Mouse (Mus musculus) brown adipose tissue, adult 24 weeks (tissue): ENCODE measurements around the gene Sema4d. TPM values are rescaled to one million over a fixed set of nuclear protein-coding genes. Genes with fewer than 3 reads are reported as not detected.
"Not testable (repeated sequence)": the region's sequence is repeated elsewhere in the genome, so short reads cannot be mapped to it uniquely, and the experiment has no call there.

ENCODE experiments used
- H3K27ac ChIP-seq: fragments of 200-500 bp; replicated peaks from 2 replicates; pipeline ENCODE4 v1.5.1; 2012; ENCODE audit warnings: low read depth, mild to moderate bottlenecking, low read length
- H3K4me1 ChIP-seq: fragments of 200-500 bp; 2 replicates; pipeline ENCODE4 v1.6.1; 2012; ENCODE audit warnings: low read length, mixed read lengths; ENCODE audit not compliant: control insufficient read depth, insufficient read depth, insufficient read length
- H3K4me3 ChIP-seq: fragments of 200-500 bp; 2 replicates; pipeline ENCODE4 v1.5.1; 2012; ENCODE audit warnings: low read depth, mild to moderate bottlenecking, low read length, moderate library complexity; ENCODE audit not compliant: insufficient read depth
- polyA plus RNA-seq: library from polyadenylated mRNA; stranded (reverse); fragments of >200 nt; gene quantifications from 2 replicates; pipeline ENCODE4 v1.2.4, GENCODE M21; 2012; ENCODE audit not compliant: missing spikeins, insufficient read depth, insufficient read length

Sema4d gene
- polyA plus RNA-seq, 1 experiment: 1.0 TPM

- Histone ChIP-seq H3K4me1 (no peaks in the 10 kb centered on the region), H3K27ac (no peak overlapping the region), H3K4me3 (no peak overlapping the region)
These were observed 114.9 kb downstream of the Sema4d start for GRCm38 (mm10) chr13:51678687-51679086.

- Histone ChIP-seq H3K27ac (no peak overlapping the region), H3K4me1 (no peaks in the 10 kb centered on the region), H3K4me3 (no peak overlapping the region)
These were observed 115.8 kb downstream of the Sema4d start for GRCm38 (mm10) chr13:51677630-51678185.

- Histone ChIP-seq H3K27ac (no peak overlapping the region), H3K4me1 (no peaks in the 10 kb centered on the region), H3K4me3 (no peak overlapping the region)
These were observed 116.5 kb downstream of the Sema4d start for GRCm38 (mm10) chr13:51677041-51677440.

GRCm38 (mm10) chr13:51676641-51677040, 116.9 kb downstream of the Sema4d start:
- H3K4me3 ChIP-seq: no peak overlapping the region
- H3K4me1 ChIP-seq: no peaks in the 10 kb centered on the region
- H3K27ac ChIP-seq: no peak overlapping the region

- H3K27ac ChIP-seq, H3K4me1 ChIP-seq, H3K4me3 ChIP-seq: not testable (repeated sequence)
These were observed 125.4 kb downstream of the Sema4d start for GRCm38 (mm10) chr13:51668195-51668594.

GRCm38 (mm10) chr13:51663561-51663960, 130.0 kb downstream of the Sema4d start:
- no peak overlapping the region for H3K27ac ChIP-seq
- no peak overlapping the region for H3K4me3 ChIP-seq
- no peaks in the 10 kb centered on the region for H3K4me1 ChIP-seq

GRCm38 (mm10) chr13:51659573-51659972, 134.0 kb downstream of the Sema4d start:
- no peak overlapping the region for H3K27ac ChIP-seq
- no peak overlapping the region for H3K4me3 ChIP-seq
- no peaks in the 10 kb centered on the region for H3K4me1 ChIP-seq

GRCm38 (mm10) chr13:51658094-51658493, 135.5 kb downstream of the Sema4d start:
- Histone ChIP-seq H3K4me3 (no peak overlapping the region), H3K4me1 (no peaks in the 10 kb centered on the region; the same call in 1 of the 2 replicates), H3K27ac (no peak overlapping the region)

GRCm38 (mm10) chr13:51656516-51657235, 136.9 kb downstream of the Sema4d start:
- H3K27ac ChIP-seq: no peak overlapping the region
- no peaks in the 10 kb centered on the region; the same call in 1 of the 2 replicates for H3K4me1 ChIP-seq
- no peak overlapping the region for H3K4me3 ChIP-seq

GRCm38 (mm10) chr13:51653961-51654360, 139.6 kb downstream of the Sema4d start:
- H3K4me3 ChIP-seq: no peak overlapping the region
- H3K4me1 ChIP-seq: no peaks in the 10 kb centered on the region; the same call in 1 of the 2 replicates
- H3K27ac ChIP-seq: no peak overlapping the region

GRCm38 (mm10) chr13:51653159-51653558, 140.4 kb downstream of the Sema4d start:
- H3K4me3 ChIP-seq: no peak overlapping the region
- no peak overlapping the region for H3K27ac ChIP-seq
- H3K4me1 ChIP-seq: no peaks in the 10 kb centered on the region; the same call in 1 of the 2 replicates

GRCm38 (mm10) chr13:51651408-51652064, 142.0 kb downstream of the Sema4d start, which contains the start of gene Secisbp2:
TSS of gene Secisbp2 (plus strand) at chr13:51651697.
- Histone ChIP-seq H3K4me1 (no peaks in the 10 kb centered on the region; the same call in 1 of the 2 replicates), H3K27ac (peak within 1 kb of the TSS; percentile 86), H3K4me3 (peak within 1 kb of the TSS; percentile 96)

GRCm38 (mm10) chr13:51649740-51650139, 143.8 kb downstream of the Sema4d start:
- Histone ChIP-seq H3K4me1 (no peaks in the 10 kb centered on the region; the same call in 1 of the 2 replicates), H3K4me3 (no peak overlapping the region), H3K27ac (no peak overlapping the region)

- no peaks in the 10 kb centered on the region for H3K4me1 ChIP-seq
- H3K4me3 ChIP-seq: no peak overlapping the region
- no peak overlapping the region for H3K27ac ChIP-seq
These were observed 145.3 kb downstream of the Sema4d start for GRCm38 (mm10) chr13:51648237-51648636.

GRCm38 (mm10) chr13:51647770-51648169, 145.8 kb downstream of the Sema4d start:
- Histone ChIP-seq H3K4me3 (no peak overlapping the region), H3K27ac (no peak overlapping the region), H3K4me1 (no peaks in the 10 kb centered on the region)
